Mouse (Mus musculus) monocyte, adult 59 days (primary cell): ENCODE measurements around the gene Ccdc148. TPM values are rescaled to one million over a fixed set of nuclear protein-coding genes. Genes with fewer than 3 reads are reported as not detected.

Source experiments
- total RNA-seq, 2 experiments: library from RNA; stranded (reverse); gene quantifications; one replicate each; pipeline ENCODE4 v1.2.4; 2023

Gene Ccdc148
- 1 to 10 TPM; 4.9 to 5.2 TPM for total RNA-seq

DNA sequence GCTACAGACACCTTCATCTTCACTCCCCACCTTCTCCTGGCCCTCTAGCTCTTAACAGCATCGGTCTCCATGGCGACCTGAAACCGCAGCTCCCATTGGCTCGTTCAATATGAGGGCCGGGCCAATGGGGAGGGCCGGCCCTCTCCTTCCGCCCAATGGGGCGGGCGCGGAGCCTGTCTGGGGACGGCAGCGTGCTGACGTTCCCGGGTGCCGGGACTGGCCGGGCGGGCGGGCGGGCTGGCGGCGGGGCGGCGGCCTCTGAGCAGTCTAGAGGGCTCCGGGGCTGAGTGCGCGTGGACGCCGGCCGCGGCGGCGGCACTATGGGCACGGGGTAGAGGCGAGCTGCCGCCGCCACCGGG is at the start of gene Ccdc148, which contains the start of gene Pkp4:
Gene Ccdc148 (minus strand): TSS at position 79 of the 359 bp plus-strand sequence.
Gene Pkp4 (plus strand): TSS at position 246 of the 359 bp plus-strand sequence.

GRCm38 (mm10) chr2:58859134-58859533 is 301.3 kb downstream of the Ccdc148 start, which contains the start of gene Gm11099:
Gm11099 (plus strand) TSS chr2:58859434.

Other genes starting within 250 kb of the Ccdc148 start
- 10 to 100 TPM; 37.0 to 45.0 TPM for gene Pkp4, start 167 bp upstream of the Ccdc148 start, total RNA-seq